Mouse (Mus musculus) lung, embryonic 14.5 days (tissue): ENCODE data around the gene Crtc1. TPM values are rescaled to one million over a fixed set of nuclear protein-coding genes. Genes with fewer than 3 reads are reported as not detected.

Experiments
- ATAC-seq: fragments of 200-750 bp; cut with Nextera tagmentation; 2 replicates; pipeline ENCODE4 v1.8.0; 2017; ENCODE audit warnings: mild to moderate bottlenecking, moderate TSS enrichment, moderate library complexity; ENCODE audit not compliant: insufficient read depth
- DNase-seq: peaks from one replicate; pipeline ENCODE4 v3.0.0-alpha.2; 2015
- H3K27ac ChIP-seq: fragments of 300-500 bp; sonication (generic); 2 replicates; pipeline ENCODE4 v1.5.1; 2014; ENCODE audit warnings: low read depth, mild to moderate bottlenecking, moderate library complexity
- H3K27me3 ChIP-seq: fragments of 300-500 bp; sonication (generic); 2 replicates; pipeline ENCODE4 v1.6.1; 2014; ENCODE audit warnings: low read length, control low read depth; ENCODE audit not compliant: insufficient read depth
- H3K36me3 ChIP-seq: fragments of 300-500 bp; sonication (generic); 2 replicates; pipeline ENCODE4 v1.6.1; 2014; ENCODE audit warnings: control low read depth; ENCODE audit not compliant: insufficient read depth
- H3K4me1 ChIP-seq: fragments of 300-500 bp; sonication (generic); 2 replicates; pipeline ENCODE4 v1.6.1; 2014; ENCODE audit warnings: antibody characterized with exemption, control low read depth; ENCODE audit not compliant: insufficient read depth
- H3K4me2 ChIP-seq: fragments of 300-500 bp; sonication (generic); 2 replicates; pipeline ENCODE4 v1.6.1; 2014; ENCODE audit warnings: mild to moderate bottlenecking
- H3K4me3 ChIP-seq: fragments of 300-500 bp; sonication (generic); 2 replicates; pipeline ENCODE4 v1.5.1; 2014; ENCODE audit warnings: low read depth, low read length
- H3K9ac ChIP-seq: fragments of 300-500 bp; sonication (generic); 2 replicates; pipeline ENCODE4 v1.6.1; 2014
- H3K9me3 ChIP-seq: fragments of 300-500 bp; sonication (generic); 2 replicates; pipeline ENCODE4 v1.6.1; 2016; ENCODE audit warnings: low read depth, low read length, control low read depth
- CTCF ChIP-seq: IDR thresholded peaks from 2 replicates; pipeline ENCODE4 v1.5.1; 2016; ENCODE audit warnings: antibody characterized with exemption, low read depth
- WGBS: fragments of 180-500 bp; shearing (Covaris S2); extraction: QIAGEN DNeasy Blood & Tissue Kit; methylation state at CpG from one replicate; pipeline ENCODE4 v1.1.7; 2014; 5-methylcytosine and 5-hydroxymethylcytosine counted together
- polyA plus RNA-seq: library from polyadenylated mRNA; unstranded; fragments of >200 nt; fragmentation: Nextera tagmentation; extraction: Ambion mirVana; gene quantifications from 2 replicates; pipeline ENCODE4 v1.2.1, GENCODE M21; 2014

The Crtc1 gene
- polyA plus RNA-seq, 1 experiment from 2014 or later: 21.8 TPM

- no peak overlapping the region for H3K4me2 ChIP-seq
- no peak overlapping the region for H3K4me3 ChIP-seq
- no peak for ATAC-seq
- H3K4me1 ChIP-seq: no peaks in the 10 kb centered on the region
- no peak for DNase-seq
- 82% methylated on average over 2 of the region's 2 CpGs for WGBS
- TF ChIP-seq CTCF: no peak
- H3K9me3 ChIP-seq: no peaks in the 10 kb centered on the region
- H3K9ac ChIP-seq: no peak overlapping the region
- no peaks in the 10 kb centered on the region for H3K27me3 ChIP-seq
- H3K36me3 ChIP-seq: no peaks in the 10 kb centered on the region
- no peak overlapping the region for H3K27ac ChIP-seq
Observed at GRCm38 (mm10) chr8:70426300-70426907, 13.0 kb downstream of the Crtc1 start.

- Histone ChIP-seq H3K4me2 (no peak overlapping the region), H3K4me1 (0 out of 2 replicates have a peak, but pooled peaks cover 12% of the 10 kb centered on the region), H3K9me3 (no peaks in the 10 kb centered on the region), H3K27me3 (no peaks in the 10 kb centered on the region), H3K4me3 (no peak overlapping the region), H3K36me3 (no peaks in the 10 kb centered on the region), H3K27ac (no peak overlapping the region), H3K9ac (no peak overlapping the region)
- DNase-seq: no peak
- TF ChIP-seq CTCF: no peak
- WGBS: 84% methylated on average over 2 of the region's 2 CpGs
- no peak for ATAC-seq
Observed at GRCm38 (mm10) chr8:70422722-70423121, 16.7 kb downstream of the Crtc1 start.

GRCm38 (mm10) chr8:70421349-70422104 lies 17.9 kb downstream of the Crtc1 start:
- DNase-seq: no peak
- Histone ChIP-seq H3K36me3 (no peaks in the 10 kb centered on the region), H3K4me2 (no peak overlapping the region), H3K4me1 (peaks cover 21% of the 10 kb centered on the region; the same call in 1 of the 2 replicates), H3K27ac (no peak overlapping the region), H3K27me3 (no peaks in the 10 kb centered on the region), H3K9me3 (no peaks in the 10 kb centered on the region), H3K4me3 (no peak overlapping the region), H3K9ac (no peak overlapping the region; the same call in 1 of the 2 replicates)
- 63% methylated on average over 18 of the region's 18 CpGs for WGBS
- no peak for TF ChIP-seq CTCF
- no peak for ATAC-seq

- no peak overlapping the region for H3K4me2 ChIP-seq
- 0 out of 2 replicates have a peak overlapping the region, but pooled peaks have one; percentile 32 for H3K27ac ChIP-seq
- H3K27me3 ChIP-seq: no peaks in the 10 kb centered on the region
- DNase-seq (no peak), ATAC-seq (no peak)
- H3K36me3 ChIP-seq: no peaks in the 10 kb centered on the region
- no peak overlapping the region for H3K4me3 ChIP-seq
- peaks cover 21% of the 10 kb centered on the region; the same call in 1 of the 2 replicates for H3K4me1 ChIP-seq
- no peaks in the 10 kb centered on the region for H3K9me3 ChIP-seq
- WGBS: 75% methylated on average over 11 of the region's 11 CpGs
- TF ChIP-seq CTCF: no peak
- no peak overlapping the region for H3K9ac ChIP-seq
Observed at GRCm38 (mm10) chr8:70419879-70420643, 19.3 kb downstream of the Crtc1 start.

GRCm38 (mm10) chr8:70418954-70419353 lies 20.4 kb downstream of the Crtc1 start:
- DNase-seq: peak; percentile 91
- Histone ChIP-seq H3K27me3 (no peaks in the 10 kb centered on the region), H3K4me3 (no peak overlapping the region), H3K9me3 (no peaks in the 10 kb centered on the region), H3K4me2 (0 out of 2 replicates have a peak overlapping the region, but pooled peaks have one; percentile 12), H3K4me1 (peaks cover 21% of the 10 kb centered on the region; the same call in 1 of the 2 replicates), H3K9ac (no peak overlapping the region), H3K27ac (no peak overlapping the region; the same call in 1 of the 2 replicates), H3K36me3 (no peaks in the 10 kb centered on the region)
- ATAC-seq: peak; percentile 76
- 21% methylated on average over 14 of the region's 14 CpGs for WGBS
- no peak for TF ChIP-seq CTCF

- Histone ChIP-seq H3K36me3 (no peaks in the 10 kb centered on the region), H3K27ac (no peak overlapping the region), H3K9me3 (no peaks in the 10 kb centered on the region), H3K4me2 (0 out of 2 replicates have a peak overlapping the region, but pooled peaks have one; percentile 1), H3K4me3 (no peak overlapping the region), H3K27me3 (no peaks in the 10 kb centered on the region), H3K9ac (no peak overlapping the region), H3K4me1 (peaks cover 21% of the 10 kb centered on the region; the same call in 1 of the 2 replicates)
- WGBS: 28% methylated on average over 10 of the region's 10 CpGs
- no peak for ATAC-seq
- no peak for DNase-seq
- 0 out of 2 replicates have a peak, but pooled peaks have one; percentile 16 for TF ChIP-seq CTCF
Observed at GRCm38 (mm10) chr8:70417914-70418313, 21.5 kb downstream of the Crtc1 start.

GRCm38 (mm10) chr8:70416941-70417340 lies 22.4 kb downstream of the Crtc1 start:
- Histone ChIP-seq H3K4me2 (no peak overlapping the region), H3K9ac (no peak overlapping the region), H3K4me1 (peaks cover 21% of the 10 kb centered on the region; the same call in 1 of the 2 replicates), H3K36me3 (no peaks in the 10 kb centered on the region), H3K27me3 (no peaks in the 10 kb centered on the region), H3K9me3 (no peaks in the 10 kb centered on the region), H3K27ac (no peak overlapping the region), H3K4me3 (no peak overlapping the region)
- ATAC-seq (no peak), DNase-seq (no peak)
- 49% methylated on average over 6 of the region's 6 CpGs for WGBS
- TF ChIP-seq CTCF: no peak
